Mouse (Mus musculus): ENCODE results near the gene Majin. TPM values are rescaled to one million over a fixed set of nuclear protein-coding genes. Genes with fewer than 3 reads are reported as not detected.
A peak's percentile ranks its signal among the peaks of the same experiment; 100 is the strongest.

The Majin gene
- polyA plus RNA-seq, 1 experiment, result 1.7 TPM

GRCm38 (mm10) chr19:6265727-6266182, 81.6 kb downstream of the Majin start:
- TF ChIP-seq POLR2A (IDR thresholded peaks at IDR 0.05; ENCODE audit: low read depth, low read length) (no peak), CTCF (IDR thresholded peaks at IDR 0.05; ENCODE audit: extremely low read depth, insufficient read length, insufficient replicate concordance, low read depth, low read length) (peak; percentile 30; the same call in 1 of the 2 replicates)
- Histone ChIP-seq H3K27me3 (ENCODE audit: control insufficient read depth, insufficient read depth, low read length) (no peaks in the 10 kb centered on the region), H3K27ac (ENCODE audit: insufficient read depth, low read depth, low read length) (peak overlapping the region; percentile 99), H3K4me1 (ENCODE audit: control insufficient read depth, insufficient read depth, insufficient read length, low read length) (peaks cover 14% of the 10 kb centered on the region; the same call in 1 of the 2 replicates), H3K36me3 (ENCODE audit: control insufficient read depth, insufficient read depth, low read length) (peaks cover 26% of the 10 kb centered on the region), H3K4me3 (ENCODE audit: low read depth, low read length) (peak overlapping the region; percentile 93)
- WGBS, result 18% methylated on average over 6 of the region's 6 CpGs

- WGBS, result 16% methylated on average over 11 of the region's 11 CpGs
- Histone ChIP-seq H3K27ac (ENCODE audit: insufficient read depth, low read depth, low read length) (peak overlapping the region; percentile 64), H3K4me1 (ENCODE audit: control insufficient read depth, insufficient read depth, insufficient read length, low read length) (peaks cover 27% of the 10 kb centered on the region), H3K4me3 (ENCODE audit: low read depth, low read length) (no peak overlapping the region), H3K27me3 (ENCODE audit: control insufficient read depth, insufficient read depth, low read length) (no peaks in the 10 kb centered on the region), H3K36me3 (ENCODE audit: control insufficient read depth, insufficient read depth, low read length) (peaks cover 14% of the 10 kb centered on the region)
- TF ChIP-seq CTCF (IDR thresholded peaks at IDR 0.05; ENCODE audit: extremely low read depth, insufficient read length, insufficient replicate concordance, low read depth, low read length) (no peak), POLR2A (IDR thresholded peaks at IDR 0.05; ENCODE audit: low read depth, low read length) (no peak; the same call in 1 of the 2 replicates)
These were observed 83.3 kb downstream of the Majin start for GRCm38 (mm10) chr19:6267306-6268169.

GRCm38 (mm10) chr19:6268170-6268528, 84.0 kb downstream of the Majin start:
- 4% methylated on average over 8 of the region's 8 CpGs for WGBS
- peaks cover 14% of the 10 kb centered on the region for H3K36me3 ChIP-seq (ENCODE audit: control insufficient read depth, insufficient read depth, low read length)
- peak overlapping the region; percentile 64 for H3K27ac ChIP-seq (ENCODE audit: insufficient read depth, low read depth, low read length)
- TF ChIP-seq POLR2A (IDR thresholded peaks at IDR 0.05; ENCODE audit: low read depth, low read length), result peak; percentile 52; the same call in 1 of the 2 replicates
- peak; percentile 91; the same call in 1 of the 2 replicates for TF ChIP-seq CTCF (IDR thresholded peaks at IDR 0.05; ENCODE audit: extremely low read depth, insufficient read length, insufficient replicate concordance, low read depth, low read length)
- H3K27me3 ChIP-seq (ENCODE audit: control insufficient read depth, insufficient read depth, low read length), result no peaks in the 10 kb centered on the region
- no peak overlapping the region for H3K4me3 ChIP-seq (ENCODE audit: low read depth, low read length)
- H3K4me1 ChIP-seq (ENCODE audit: control insufficient read depth, insufficient read depth, insufficient read length, low read length), result peaks cover 28% of the 10 kb centered on the region

- Histone ChIP-seq H3K4me1 (ENCODE audit: control insufficient read depth, insufficient read depth, insufficient read length, low read length) (peaks cover 31% of the 10 kb centered on the region), H3K36me3 (ENCODE audit: control insufficient read depth, insufficient read depth, low read length) (peaks cover 14% of the 10 kb centered on the region), H3K27ac (ENCODE audit: insufficient read depth, low read depth, low read length) (peak overlapping the region; percentile 28), H3K27me3 (ENCODE audit: control insufficient read depth, insufficient read depth, low read length) (no peaks in the 10 kb centered on the region), H3K4me3 (ENCODE audit: low read depth, low read length) (no peak overlapping the region)
- WGBS, result 34% methylated on average over 7 of the region's 7 CpGs
- TF ChIP-seq POLR2A (IDR thresholded peaks at IDR 0.05; ENCODE audit: low read depth, low read length) (no peak), CTCF (IDR thresholded peaks at IDR 0.05; ENCODE audit: extremely low read depth, insufficient read length, insufficient replicate concordance, low read depth, low read length) (no peak)
These were observed 84.5 kb downstream of the Majin start for GRCm38 (mm10) chr19:6268670-6269132.

- WGBS, result 36% methylated on average over 8 of the region's 8 CpGs
- Histone ChIP-seq H3K27ac (ENCODE audit: insufficient read depth, low read depth, low read length) (peak overlapping the region; percentile 92), H3K4me3 (ENCODE audit: low read depth, low read length) (no peak overlapping the region), H3K27me3 (ENCODE audit: control insufficient read depth, insufficient read depth, low read length) (no peaks in the 10 kb centered on the region), H3K4me1 (ENCODE audit: control insufficient read depth, insufficient read depth, insufficient read length, low read length) (peaks cover 31% of the 10 kb centered on the region), H3K36me3 (ENCODE audit: control insufficient read depth, insufficient read depth, low read length) (peaks cover 9% of the 10 kb centered on the region)
- TF ChIP-seq CTCF (IDR thresholded peaks at IDR 0.05; ENCODE audit: extremely low read depth, insufficient read length, insufficient replicate concordance, low read depth, low read length) (no peak), POLR2A (IDR thresholded peaks at IDR 0.05; ENCODE audit: low read depth, low read length) (no peak)
These were observed 85.7 kb downstream of the Majin start for GRCm38 (mm10) chr19:6269798-6270475.

- Histone ChIP-seq H3K4me1 (ENCODE audit: control insufficient read depth, insufficient read depth, insufficient read length, low read length) (peaks cover 37% of the 10 kb centered on the region), H3K27ac (ENCODE audit: insufficient read depth, low read depth, low read length) (peak overlapping the region; percentile 92), H3K4me3 (ENCODE audit: low read depth, low read length) (no peak overlapping the region), H3K27me3 (ENCODE audit: control insufficient read depth, insufficient read depth, low read length) (no peaks in the 10 kb centered on the region), H3K36me3 (ENCODE audit: control insufficient read depth, insufficient read depth, low read length) (peaks cover 1% of the 10 kb centered on the region)
- TF ChIP-seq POLR2A (IDR thresholded peaks at IDR 0.05; ENCODE audit: low read depth, low read length) (no peak), CTCF (IDR thresholded peaks at IDR 0.05; ENCODE audit: extremely low read depth, insufficient read length, insufficient replicate concordance, low read depth, low read length) (no peak)
- WGBS, result 37% methylated on average over 9 of the region's 9 CpGs
These were observed 86.5 kb downstream of the Majin start for GRCm38 (mm10) chr19:6270661-6271060.

GRCm38 (mm10) chr19:6271206-6271605, 87.0 kb downstream of the Majin start:
- H3K27ac ChIP-seq (ENCODE audit: insufficient read depth, low read depth, low read length), result peak overlapping the region; percentile 92
- WGBS, result 26% methylated on average over 8 of the region's 8 CpGs
- no peaks in the 10 kb centered on the region for H3K36me3 ChIP-seq (ENCODE audit: control insufficient read depth, insufficient read depth, low read length)
- H3K27me3 ChIP-seq (ENCODE audit: control insufficient read depth, insufficient read depth, low read length), result no peaks in the 10 kb centered on the region
- H3K4me3 ChIP-seq (ENCODE audit: low read depth, low read length), result no peak overlapping the region
- peaks cover 40% of the 10 kb centered on the region for H3K4me1 ChIP-seq (ENCODE audit: control insufficient read depth, insufficient read depth, insufficient read length, low read length)
- TF ChIP-seq POLR2A (IDR thresholded peaks at IDR 0.05; ENCODE audit: low read depth, low read length) (no peak), CTCF (IDR thresholded peaks at IDR 0.05; ENCODE audit: extremely low read depth, insufficient read length, insufficient replicate concordance, low read depth, low read length) (no peak)
